Mouse (Mus musculus) kidney, embryonic 14.5 days (tissue): Measurements from ENCODE around the gene Thbs1. TPM values are rescaled to one million over a fixed set of nuclear protein-coding genes. Genes with fewer than 3 reads are reported as not detected.

ENCODE experiments used
- ATAC-seq: fragments of 200-750 bp; cut with Nextera tagmentation; 2 replicates; pipeline ENCODE4 v1.8.0; 2017; ENCODE audit warnings: moderate number of reproducible peaks, mild to moderate bottlenecking, moderate TSS enrichment, moderate library complexity; ENCODE audit not compliant: low FRiP score, low TSS enrichment
- H3K27ac ChIP-seq: fragments of 300-500 bp; sonication (generic); 2 replicates; pipeline ENCODE4 v1.5.1; 2014; ENCODE audit warnings: low read depth, mild to moderate bottlenecking, low read length, moderate library complexity, mixed read lengths
- H3K27me3 ChIP-seq: fragments of 300-500 bp; sonication (generic); 2 replicates; pipeline ENCODE4 v1.6.1; 2014; ENCODE audit warnings: mild to moderate bottlenecking, low read length; ENCODE audit not compliant: control insufficient read depth, insufficient read depth
- H3K36me3 ChIP-seq: fragments of 300-500 bp; sonication (generic); 2 replicates; pipeline ENCODE4 v1.6.1; 2014; ENCODE audit warnings: low read length, mixed read lengths; ENCODE audit not compliant: control insufficient read depth, insufficient read depth
- H3K4me1 ChIP-seq: fragments of 300-500 bp; sonication (generic); 2 replicates; pipeline ENCODE4 v1.6.1; 2014; ENCODE audit warnings: low read length, mixed read lengths; ENCODE audit not compliant: control insufficient read depth, insufficient read depth
- H3K4me2 ChIP-seq: fragments of 300-500 bp; sonication (generic); replicated peaks from 2 replicates; pipeline ENCODE4 v1.6.1; 2014; ENCODE audit warnings: low read depth, mild to moderate bottlenecking, low read length
- H3K4me3 ChIP-seq: fragments of 300-500 bp; sonication (generic); 2 replicates; pipeline ENCODE4 v1.5.1; 2014; ENCODE audit warnings: mild to moderate bottlenecking, low read length
- H3K9ac ChIP-seq: fragments of 300-500 bp; sonication (generic); 2 replicates; pipeline ENCODE4 v1.6.1; 2014; ENCODE audit warnings: low read depth, mild to moderate bottlenecking, low read length, moderate library complexity
- H3K9me3 ChIP-seq: fragments of 300-500 bp; sonication (generic); 2 replicates; pipeline ENCODE4 v1.6.1; 2016; ENCODE audit warnings: low read length; ENCODE audit not compliant: control insufficient read depth
- WGBS: fragments of 180-500 bp; shearing (Covaris S2); extraction: QIAGEN DNeasy Blood & Tissue Kit; methylation state at CpG from one replicate; pipeline ENCODE4 v1.1.7; 2014; 5-methylcytosine and 5-hydroxymethylcytosine counted together
- polyA plus RNA-seq: library from polyadenylated mRNA; unstranded; fragments of >200 nt; fragmentation: Nextera tagmentation; extraction: Ambion mirVana; gene quantifications from 2 replicates; pipeline ENCODE4 v1.2.1, GENCODE M21; 2014

Gene Thbs1
- polyA plus RNA-seq, 1 experiment from 2014 or later, result 23.8 TPM

- Histone ChIP-seq H3K9me3 (no peaks in the 10 kb centered on the region), H3K27me3 (no peaks in the 10 kb centered on the region), H3K9ac (no peak overlapping the region), H3K27ac (no peak overlapping the region), H3K4me3 (no peak overlapping the region), H3K4me2 (no peak overlapping the region), H3K36me3 (peaks cover 52% of the 10 kb centered on the region), H3K4me1 (0 out of 2 replicates have a peak, but pooled peaks cover 7% of the 10 kb centered on the region)
- no peak for ATAC-seq
- 61% methylated on average over 11 of the region's 11 CpGs for WGBS
Measured at GRCm38 (mm10) chr2:118117401-118117800, 5.7 kb downstream of the Thbs1 start.

- peak; percentile 41; the same call in 1 of the 2 replicates for ATAC-seq
- WGBS, result 41% methylated on average over 6 of the region's 6 CpGs
Measured at GRCm38 (mm10) chr2:118118045-118118444, 6.4 kb downstream of the Thbs1 start.

DNA sequence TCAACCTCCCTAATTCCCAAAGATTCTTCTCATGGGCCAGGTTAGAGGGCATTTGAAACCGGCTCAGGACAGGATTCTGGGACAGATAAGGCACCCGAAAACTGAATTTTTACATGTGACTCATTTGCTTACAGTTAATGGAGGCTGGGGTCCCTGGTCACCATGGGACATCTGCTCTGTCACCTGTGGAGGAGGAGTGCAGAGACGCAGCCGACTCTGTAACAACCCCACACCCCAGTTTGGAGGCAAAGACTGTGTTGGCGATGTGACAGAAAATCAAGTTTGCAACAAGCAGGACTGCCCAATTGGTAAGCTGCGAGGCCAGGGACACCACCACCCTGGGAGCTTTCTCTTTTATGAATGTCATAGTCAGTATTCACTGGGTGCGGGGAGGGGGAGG is 6.8 kb downstream of the Thbs1 start:
- Histone ChIP-seq H3K36me3 (peaks cover 61% of the 10 kb centered on the region), H3K4me2 (no peak overlapping the region), H3K27ac (no peak overlapping the region), H3K9me3 (no peaks in the 10 kb centered on the region), H3K27me3 (no peaks in the 10 kb centered on the region), H3K4me1 (0 out of 2 replicates have a peak, but pooled peaks cover 2% of the 10 kb centered on the region), H3K4me3 (no peak overlapping the region), H3K9ac (no peak overlapping the region)
- no peak for ATAC-seq
- 91% methylated on average over 7 of the region's 7 CpGs for WGBS

More at GRCm38 (mm10) chr2:118118045-118118444, 6.4 kb downstream of the Thbs1 start:
- H3K27ac ChIP-seq, result no peak overlapping the region
- H3K36me3 ChIP-seq, result peaks cover 58% of the 10 kb centered on the region
- no peak overlapping the region for H3K9ac ChIP-seq
- 0 out of 2 replicates have a peak, but pooled peaks cover 2% of the 10 kb centered on the region for H3K4me1 ChIP-seq
- H3K4me3 ChIP-seq, result no peak overlapping the region
- no peaks in the 10 kb centered on the region for H3K9me3 ChIP-seq
- H3K27me3 ChIP-seq, result no peaks in the 10 kb centered on the region
- H3K4me2 ChIP-seq, result no peak overlapping the region

DNA sequence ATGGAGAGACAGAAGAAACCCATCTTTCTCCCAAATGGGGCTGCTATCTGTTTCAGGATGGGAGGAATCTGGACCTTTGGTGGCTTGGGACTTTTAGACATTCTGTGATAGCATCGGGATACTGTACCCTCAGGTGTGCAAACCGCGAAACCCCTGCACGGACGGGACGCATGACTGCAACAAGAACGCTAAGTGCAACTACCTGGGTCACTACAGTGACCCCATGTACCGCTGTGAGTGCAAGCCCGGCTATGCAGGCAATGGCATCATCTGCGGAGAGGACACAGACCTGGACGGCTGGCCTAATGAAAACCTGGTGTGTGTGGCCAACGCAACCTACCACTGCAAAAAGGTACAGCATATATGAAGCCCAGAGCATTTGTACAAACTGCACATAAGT is 8.0 kb downstream of the Thbs1 start:
- Histone ChIP-seq H3K9ac (no peak overlapping the region), H3K4me2 (no peak overlapping the region), H3K4me1 (no peaks in the 10 kb centered on the region), H3K36me3 (peaks cover 73% of the 10 kb centered on the region), H3K9me3 (no peaks in the 10 kb centered on the region), H3K27me3 (no peaks in the 10 kb centered on the region), H3K27ac (no peak overlapping the region), H3K4me3 (no peak overlapping the region)
- 94% methylated on average over 12 of the region's 12 CpGs for WGBS
- no peak for ATAC-seq

GRCm38 (mm10) chr2:118120095-118120494 is 8.4 kb downstream of the Thbs1 start:
- Histone ChIP-seq H3K9me3 (no peaks in the 10 kb centered on the region), H3K4me1 (peaks cover 3% of the 10 kb centered on the region; the same call in 1 of the 2 replicates), H3K27me3 (no peaks in the 10 kb centered on the region), H3K9ac (no peak overlapping the region), H3K4me3 (no peak overlapping the region), H3K36me3 (peaks cover 77% of the 10 kb centered on the region), H3K4me2 (no peak overlapping the region), H3K27ac (no peak overlapping the region)
- 96% methylated on average over 11 of the region's 11 CpGs for WGBS
- ATAC-seq, result no peak

GRCm38 (mm10) chr2:118120751-118121150 is 9.1 kb downstream of the Thbs1 start:
- Histone ChIP-seq H3K9me3 (no peaks in the 10 kb centered on the region), H3K4me3 (no peak overlapping the region), H3K4me2 (no peak overlapping the region), H3K4me1 (peaks cover 10% of the 10 kb centered on the region), H3K27me3 (no peaks in the 10 kb centered on the region), H3K9ac (no peak overlapping the region), H3K27ac (no peak overlapping the region), H3K36me3 (peaks cover 79% of the 10 kb centered on the region)
- WGBS, result 91% methylated on average over 7 of the region's 7 CpGs
- ATAC-seq, result no peak

GRCm38 (mm10) chr2:118122291-118122690 is 10.6 kb downstream of the Thbs1 start:
- no peak overlapping the region for H3K9ac ChIP-seq
- H3K4me3 ChIP-seq, result no peak overlapping the region
- H3K27ac ChIP-seq, result no peak overlapping the region
- no peaks in the 10 kb centered on the region for H3K27me3 ChIP-seq
- H3K4me2 ChIP-seq, result no peak overlapping the region
- ATAC-seq, result no peak
- 92% methylated on average over 6 of the region's 6 CpGs for WGBS
- H3K4me1 ChIP-seq, result peaks cover 15% of the 10 kb centered on the region
- H3K9me3 ChIP-seq, result no peaks in the 10 kb centered on the region
- peaks cover 68% of the 10 kb centered on the region for H3K36me3 ChIP-seq

GRCm38 (mm10) chr2:118123743-118124142 is 12.1 kb downstream of the Thbs1 start:
- Histone ChIP-seq H3K4me3 (no peak overlapping the region), H3K4me1 (peaks cover 20% of the 10 kb centered on the region), H3K9me3 (no peaks in the 10 kb centered on the region), H3K9ac (no peak overlapping the region), H3K36me3 (peaks cover 61% of the 10 kb centered on the region), H3K27me3 (no peaks in the 10 kb centered on the region), H3K4me2 (no peak overlapping the region), H3K27ac (no peak overlapping the region)
- 65% methylated on average over 9 of the region's 9 CpGs for WGBS
- no peak for ATAC-seq

DNA sequence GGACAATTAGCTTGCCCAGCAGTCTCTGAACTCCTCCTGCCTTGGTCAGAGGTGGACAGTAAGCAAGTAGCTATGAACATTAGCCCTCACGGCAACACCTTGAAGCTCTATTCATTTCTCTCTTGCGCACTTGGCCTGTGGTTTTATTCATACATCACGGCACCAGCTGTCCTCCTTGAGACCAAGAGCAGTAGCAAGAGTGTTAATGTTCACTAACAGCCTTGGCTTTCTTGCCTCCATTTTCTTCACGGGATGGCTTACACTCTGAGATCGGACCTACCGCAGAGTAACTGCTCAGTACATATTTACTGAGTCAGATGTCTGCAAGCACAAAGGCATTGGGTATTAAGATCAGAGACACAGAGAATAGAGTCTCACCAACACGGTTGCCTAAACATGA is 12.8 kb downstream of the Thbs1 start:
- no peaks in the 10 kb centered on the region for H3K9me3 ChIP-seq
- peaks cover 23% of the 10 kb centered on the region for H3K4me1 ChIP-seq
- H3K9ac ChIP-seq, result no peak overlapping the region
- no peak overlapping the region for H3K4me2 ChIP-seq
- no peak overlapping the region for H3K4me3 ChIP-seq
- H3K36me3 ChIP-seq, result peaks cover 54% of the 10 kb centered on the region
- H3K27ac ChIP-seq, result no peak overlapping the region
- no peak for ATAC-seq
- WGBS, result 88% methylated on average over 7 of the region's 7 CpGs
- H3K27me3 ChIP-seq, result no peaks in the 10 kb centered on the region
